Mouse (Mus musculus): ENCODE measurements around the gene Mical2. TPM values are rescaled to one million over a fixed set of nuclear protein-coding genes. Genes with fewer than 3 reads are reported as not detected.

Mical2 gene
- polyA plus RNA-seq, 1 experiment = 4.8 TPM

- peak; percentile 38; the same call in 1 of the 2 replicates for TF ChIP-seq CTCF (IDR thresholded peaks at IDR 0.05; ENCODE audit: borderline replicate concordance, extremely low read depth, insufficient read depth, insufficient read length)
- no peak for TF ChIP-seq POLR2A (IDR thresholded peaks at IDR 0.05; ENCODE audit: borderline replicate concordance, extremely low read depth, insufficient read depth, insufficient read length, poor library complexity, severe bottlenecking)
Measured at GRCm38 (mm10) chr7:112212921-112213721, 12.5 kb upstream of the Mical2 start.

GRCm38 (mm10) chr7:112215871-112216270, 9.8 kb upstream of the Mical2 start:
- peak; percentile 29; the same call in 1 of the 2 replicates for TF ChIP-seq CTCF (IDR thresholded peaks at IDR 0.05; ENCODE audit: borderline replicate concordance, extremely low read depth, insufficient read depth, insufficient read length)
- no peak for TF ChIP-seq POLR2A (IDR thresholded peaks at IDR 0.05; ENCODE audit: borderline replicate concordance, extremely low read depth, insufficient read depth, insufficient read length, poor library complexity, severe bottlenecking)

More at GRCm38 (mm10) chr7:112212921-112213721, 12.5 kb upstream of the Mical2 start:
- DNase-seq (ENCODE audit: low read depth) = peak; percentile 71

DNA sequence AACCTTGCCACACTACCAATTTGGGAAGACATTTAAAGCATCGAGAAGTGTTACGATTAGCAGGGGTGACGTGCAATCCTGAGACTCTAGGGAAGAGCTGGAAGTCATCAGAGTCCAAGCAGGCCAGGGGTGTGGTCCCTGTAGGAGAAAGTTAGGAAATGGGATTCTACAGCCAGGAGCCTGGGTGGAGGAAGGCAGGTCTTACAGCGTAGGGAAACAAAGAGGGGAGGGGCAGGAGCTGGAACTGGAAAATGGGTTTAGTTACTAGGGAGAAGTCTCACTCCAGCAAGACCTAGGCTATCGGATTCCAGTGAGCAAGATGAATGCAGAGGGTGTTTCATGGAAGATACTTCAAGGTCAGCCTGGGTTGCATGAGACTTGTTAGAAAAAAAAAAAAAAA, 8.9 kb upstream of the Mical2 start:
- no peak for DNase-seq (ENCODE audit: low read depth)
- no peak for TF ChIP-seq CTCF (IDR thresholded peaks at IDR 0.05; ENCODE audit: borderline replicate concordance, extremely low read depth, insufficient read depth, insufficient read length)
- no peak for TF ChIP-seq POLR2A (IDR thresholded peaks at IDR 0.05; ENCODE audit: borderline replicate concordance, extremely low read depth, insufficient read depth, insufficient read length, poor library complexity, severe bottlenecking)

More at GRCm38 (mm10) chr7:112215871-112216270, 9.8 kb upstream of the Mical2 start:
- DNase-seq (ENCODE audit: low read depth) = no peak

- TF ChIP-seq CTCF (IDR thresholded peaks at IDR 0.05; ENCODE audit: borderline replicate concordance, extremely low read depth, insufficient read depth, insufficient read length) (no peak), POLR2A (IDR thresholded peaks at IDR 0.05; ENCODE audit: borderline replicate concordance, extremely low read depth, insufficient read depth, insufficient read length, poor library complexity, severe bottlenecking) (no peak)
- no peak for DNase-seq (ENCODE audit: low read depth)
Measured at GRCm38 (mm10) chr7:112217208-112217607, 8.4 kb upstream of the Mical2 start.

GRCm38 (mm10) chr7:112222733-112223524, 2.7 kb upstream of the Mical2 start:
- no peak for DNase-seq (ENCODE audit: low read depth)
- TF ChIP-seq POLR2A (IDR thresholded peaks at IDR 0.05; ENCODE audit: borderline replicate concordance, extremely low read depth, insufficient read depth, insufficient read length, poor library complexity, severe bottlenecking) (no peak), CTCF (IDR thresholded peaks at IDR 0.05; ENCODE audit: borderline replicate concordance, extremely low read depth, insufficient read depth, insufficient read length) (no peak)

GRCm38 (mm10) chr7:112224854-112225253, 802 bp upstream of the Mical2 start:
- no peak for TF ChIP-seq CTCF (IDR thresholded peaks at IDR 0.05; ENCODE audit: borderline replicate concordance, extremely low read depth, insufficient read depth, insufficient read length)
- no peak for TF ChIP-seq POLR2A (IDR thresholded peaks at IDR 0.05; ENCODE audit: borderline replicate concordance, extremely low read depth, insufficient read depth, insufficient read length, poor library complexity, severe bottlenecking)
- no peak for DNase-seq (ENCODE audit: low read depth)

DNA sequence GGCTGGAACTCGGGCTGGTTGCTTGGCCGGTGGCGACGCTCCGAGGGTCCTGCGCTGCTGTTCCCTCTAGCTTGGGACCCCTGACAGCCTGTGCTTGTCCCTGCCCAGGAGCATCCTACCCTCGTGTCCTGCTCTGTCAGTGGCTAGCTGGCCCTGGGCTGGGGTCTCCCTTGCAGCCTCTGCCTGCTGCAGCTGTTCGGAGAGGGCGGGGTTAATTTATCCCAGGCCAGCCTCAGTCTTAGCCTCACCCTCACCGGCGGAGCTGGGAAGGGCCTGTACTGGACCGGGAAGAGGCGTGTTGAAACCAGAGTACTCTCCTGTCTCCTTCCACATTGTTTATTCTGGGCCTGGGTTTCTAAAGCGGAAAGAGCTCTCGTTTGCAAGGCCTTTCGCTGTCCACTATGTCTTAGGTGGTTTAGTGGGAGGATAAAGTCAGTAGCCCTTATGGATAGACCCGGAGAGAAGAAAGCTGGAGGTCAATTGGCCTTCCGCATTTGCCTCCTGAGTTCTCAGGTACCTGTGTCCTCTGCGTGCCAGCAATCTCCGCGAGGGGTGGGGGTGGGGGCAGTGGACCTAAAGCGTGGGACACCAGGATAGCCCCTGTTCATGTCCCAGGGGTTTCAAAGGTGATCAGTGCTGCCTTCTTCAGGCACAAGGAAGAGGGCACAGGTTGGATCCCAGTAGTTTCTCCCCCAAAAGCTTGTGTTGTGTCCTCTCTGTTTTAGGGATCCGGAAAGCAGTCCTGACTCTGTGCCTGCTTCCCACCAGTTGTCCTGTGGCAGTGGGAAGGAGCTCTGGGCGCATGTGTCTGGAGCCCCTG, 1.0 kb downstream of the Mical2 start:
- no peak for DNase-seq (ENCODE audit: low read depth)
- TF ChIP-seq POLR2A (IDR thresholded peaks at IDR 0.05; ENCODE audit: borderline replicate concordance, extremely low read depth, insufficient read depth, insufficient read length, poor library complexity, severe bottlenecking) (no peak), CTCF (IDR thresholded peaks at IDR 0.05; ENCODE audit: borderline replicate concordance, extremely low read depth, insufficient read depth, insufficient read length) (no peak)

DNA sequence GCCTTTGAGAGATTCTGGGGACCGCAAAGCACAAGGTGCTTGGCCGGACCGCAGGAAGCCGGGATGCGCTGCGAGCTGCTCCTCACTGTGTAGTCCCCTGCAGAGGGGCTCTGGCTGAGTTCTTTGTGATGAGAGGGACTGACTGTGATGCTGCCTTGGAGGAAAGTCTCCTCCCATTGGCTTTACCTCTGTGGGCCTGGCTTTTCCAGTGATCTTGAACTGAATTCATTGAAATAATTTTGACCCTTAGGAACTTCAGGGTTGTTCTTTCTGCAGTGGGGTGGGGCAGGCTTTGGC, 1.6 kb downstream of the Mical2 start:
- no peak for TF ChIP-seq POLR2A (IDR thresholded peaks at IDR 0.05; ENCODE audit: borderline replicate concordance, extremely low read depth, insufficient read depth, insufficient read length, poor library complexity, severe bottlenecking)
- TF ChIP-seq CTCF (IDR thresholded peaks at IDR 0.05; ENCODE audit: borderline replicate concordance, extremely low read depth, insufficient read depth, insufficient read length) = no peak
- DNase-seq (ENCODE audit: low read depth) = no peak

DNA sequence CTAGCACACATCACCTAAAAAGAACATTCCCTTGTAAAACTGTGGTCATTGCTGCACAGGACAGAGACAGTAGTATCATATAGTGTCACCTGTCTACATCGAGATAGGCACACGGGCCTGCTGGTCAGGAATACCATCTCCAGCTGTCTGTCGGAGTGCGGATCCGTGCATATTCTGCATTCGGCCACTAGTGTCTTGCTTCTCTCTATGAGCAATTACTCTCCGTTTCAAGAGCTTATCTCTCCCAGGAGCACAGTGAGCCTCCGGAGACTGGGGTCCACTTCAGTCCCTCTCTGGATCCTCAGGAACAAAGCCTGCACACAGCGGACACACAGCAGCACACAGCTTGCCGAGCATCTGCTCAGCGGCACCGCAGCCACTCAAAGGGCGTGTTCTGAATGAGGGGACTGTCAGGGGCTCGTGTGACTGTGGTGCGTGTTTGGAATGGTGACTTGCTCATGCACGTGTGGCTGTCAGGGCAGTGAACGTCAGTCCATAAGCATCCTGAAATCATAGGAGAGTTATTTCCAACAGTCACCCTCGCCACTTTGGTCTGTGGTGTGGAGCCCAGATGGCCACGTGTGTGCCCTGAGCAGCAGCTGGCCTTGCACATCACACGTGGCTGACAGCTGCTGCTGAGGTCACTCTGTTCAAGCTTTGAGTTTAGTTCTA, 3.3 kb downstream of the Mical2 start:
- TF ChIP-seq CTCF (IDR thresholded peaks at IDR 0.05; ENCODE audit: borderline replicate concordance, extremely low read depth, insufficient read depth, insufficient read length) (no peak), POLR2A (IDR thresholded peaks at IDR 0.05; ENCODE audit: borderline replicate concordance, extremely low read depth, insufficient read depth, insufficient read length, poor library complexity, severe bottlenecking) (no peak)
- peak; percentile 63 for DNase-seq (ENCODE audit: low read depth)

DNA sequence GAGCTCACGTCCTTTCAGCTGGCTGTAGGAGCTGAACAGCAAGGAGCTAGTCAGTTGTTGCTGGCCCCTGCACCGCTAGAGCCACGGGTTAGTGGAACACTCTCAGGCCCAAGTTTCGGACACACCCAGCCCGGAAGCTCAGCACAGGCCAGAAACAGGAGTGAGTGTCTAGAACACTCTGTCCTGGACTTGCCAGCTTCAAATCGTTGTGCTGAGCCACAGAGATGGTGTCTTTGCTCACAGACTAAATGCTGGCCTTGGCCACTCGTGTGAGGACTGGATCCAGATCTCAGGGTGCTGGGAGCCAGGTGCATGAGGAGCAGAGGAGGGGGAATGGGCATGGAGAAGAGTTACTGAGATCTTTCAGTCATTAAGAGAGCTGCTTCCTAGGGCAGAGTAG, 6.1 kb downstream of the Mical2 start:
- no peak for DNase-seq (ENCODE audit: low read depth)
- TF ChIP-seq POLR2A (IDR thresholded peaks at IDR 0.05; ENCODE audit: borderline replicate concordance, extremely low read depth, insufficient read depth, insufficient read length, poor library complexity, severe bottlenecking) (no peak), CTCF (IDR thresholded peaks at IDR 0.05; ENCODE audit: borderline replicate concordance, extremely low read depth, insufficient read depth, insufficient read length) (no peak)

All from brain, embryonic 14.5 days (tissue).